Mouse (Mus musculus): ENCODE data around the gene Rnf227. TPM values are rescaled to one million over a fixed set of nuclear protein-coding genes. Genes with fewer than 3 reads are reported as not detected.

Rnf227 gene
- polyA plus RNA-seq, 1 experiment from 2014 or later, result 7.9 TPM

DNA sequence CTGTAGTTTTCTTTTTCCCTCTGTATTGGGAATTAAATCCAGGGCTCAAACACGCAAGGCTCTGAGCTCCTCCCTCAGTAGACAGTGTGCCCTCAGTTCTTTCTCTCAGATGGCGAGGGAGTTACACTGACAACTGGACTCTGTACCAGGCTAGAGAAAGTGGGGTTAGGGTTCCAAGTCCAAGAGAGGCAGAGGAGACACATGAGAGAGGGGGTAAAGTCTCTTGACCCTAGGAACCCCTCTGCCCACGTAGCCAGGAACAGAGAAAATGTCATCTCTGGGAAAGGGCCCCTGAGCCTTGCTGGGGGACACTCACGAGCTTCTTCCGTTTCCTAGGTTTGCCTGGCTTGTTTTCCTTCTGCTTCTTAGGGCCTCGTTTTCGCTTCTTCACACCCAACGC lies 24.1 kb downstream of the Rnf227 start:
- no peaks in the 10 kb centered on the region for H3K9me3 ChIP-seq (ENCODE audit: control insufficient read depth)
- TF ChIP-seq CTCF (IDR thresholded peaks at IDR 0.05; ENCODE audit: low read depth), result no peak
- no peaks in the 10 kb centered on the region for H3K27me3 ChIP-seq (replicated peaks; ENCODE audit: control insufficient read depth, insufficient read depth, low read length)
- H3K4me1 ChIP-seq (replicated peaks; ENCODE audit: control insufficient read depth, insufficient read depth, low read length), result peaks cover 22% of the 10 kb centered on the region
- peaks cover 31% of the 10 kb centered on the region for H3K36me3 ChIP-seq (ENCODE audit: control insufficient read depth, insufficient read depth)
- peak overlapping the region; percentile 99 for H3K27ac ChIP-seq (ENCODE audit: low read depth, low read length)
- 0 out of 2 replicates have a peak overlapping the region, but pooled peaks have one; percentile 12 for H3K4me3 ChIP-seq (ENCODE audit: low read depth, low read length)
- peak; percentile 41 for ATAC-seq
- H3K9ac ChIP-seq (ENCODE audit: low read depth, low read length), result 0 out of 2 replicates have a peak overlapping the region, but pooled peaks have one; percentile 12
- 23% methylated on average over 8 of the region's 8 CpGs for WGBS
- H3K4me2 ChIP-seq (replicated peaks; ENCODE audit: low read depth), result peak overlapping the region; percentile 95

DNA sequence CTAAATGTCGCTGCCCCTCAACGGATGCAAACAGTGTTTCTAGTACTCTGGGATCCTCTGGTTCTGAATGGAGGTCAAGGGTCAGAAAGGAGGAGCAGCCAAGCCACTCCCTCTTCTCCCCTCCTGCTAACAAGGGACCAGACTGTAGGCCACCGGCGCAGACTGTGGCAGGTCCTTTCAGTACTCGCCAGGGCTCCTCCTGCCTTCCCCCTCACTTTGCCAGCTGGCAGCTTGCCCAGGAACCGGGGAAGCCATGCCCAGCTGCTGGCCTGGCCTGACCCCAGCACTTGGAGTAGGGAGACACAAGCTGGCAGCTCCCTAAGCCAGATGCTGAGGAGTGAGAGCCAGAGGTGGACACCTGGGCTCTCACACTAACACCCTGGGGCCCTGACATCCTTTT lies 24.6 kb downstream of the Rnf227 start:
- Histone ChIP-seq H3K4me2 (replicated peaks; ENCODE audit: low read depth) (peak overlapping the region; percentile 95), H3K27ac (ENCODE audit: low read depth, low read length) (peak overlapping the region; percentile 99), H3K4me3 (ENCODE audit: low read depth, low read length) (no peak overlapping the region), H3K27me3 (replicated peaks; ENCODE audit: control insufficient read depth, insufficient read depth, low read length) (no peaks in the 10 kb centered on the region), H3K4me1 (replicated peaks; ENCODE audit: control insufficient read depth, insufficient read depth, low read length) (peaks cover 22% of the 10 kb centered on the region), H3K36me3 (ENCODE audit: control insufficient read depth, insufficient read depth) (peaks cover 26% of the 10 kb centered on the region), H3K9ac (ENCODE audit: low read depth, low read length) (0 out of 2 replicates have a peak overlapping the region, but pooled peaks have one; percentile 12), H3K9me3 (ENCODE audit: control insufficient read depth) (no peaks in the 10 kb centered on the region)
- 5% methylated on average over 6 of the region's 6 CpGs for WGBS
- TF ChIP-seq CTCF (IDR thresholded peaks at IDR 0.05; ENCODE audit: low read depth), result peak; percentile 15; the same call in 1 of the 2 replicates
- ATAC-seq, result peak; percentile 69

DNA sequence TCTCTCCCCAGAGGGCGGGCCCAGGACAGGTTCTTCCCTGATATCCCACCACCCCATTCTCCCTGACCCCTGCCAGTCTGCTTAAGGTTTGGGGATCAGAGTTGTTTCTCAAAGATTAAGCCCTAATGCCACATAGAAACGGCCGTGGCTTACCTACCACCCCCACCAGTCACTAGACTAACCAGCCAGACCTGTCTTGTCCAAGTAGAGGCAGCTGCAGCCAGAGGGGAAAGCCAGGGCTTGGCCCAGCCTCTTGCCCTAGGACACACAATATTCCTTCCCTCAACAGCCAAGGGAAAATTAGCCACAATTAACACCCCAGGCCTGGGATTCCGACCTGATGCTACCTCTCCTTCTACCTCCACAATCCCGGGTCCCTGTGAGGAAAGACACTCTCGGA lies 25.5 kb downstream of the Rnf227 start:
- H3K4me1 ChIP-seq (replicated peaks; ENCODE audit: control insufficient read depth, insufficient read depth, low read length), result peaks cover 22% of the 10 kb centered on the region
- peaks cover 18% of the 10 kb centered on the region for H3K36me3 ChIP-seq (ENCODE audit: control insufficient read depth, insufficient read depth)
- H3K9me3 ChIP-seq (ENCODE audit: control insufficient read depth), result no peaks in the 10 kb centered on the region
- peak overlapping the region; percentile 95 for H3K4me2 ChIP-seq (replicated peaks; ENCODE audit: low read depth)
- TF ChIP-seq CTCF (IDR thresholded peaks at IDR 0.05; ENCODE audit: low read depth), result no peak
- ATAC-seq, result no peak
- H3K9ac ChIP-seq (ENCODE audit: low read depth, low read length), result peak overlapping the region; percentile 63
- 16% methylated on average over 6 of the region's 6 CpGs for WGBS
- no peaks in the 10 kb centered on the region for H3K27me3 ChIP-seq (replicated peaks; ENCODE audit: control insufficient read depth, insufficient read depth, low read length)
- peak overlapping the region; percentile 96 for H3K4me3 ChIP-seq (ENCODE audit: low read depth, low read length)
- H3K27ac ChIP-seq (ENCODE audit: low read depth, low read length), result peak overlapping the region; percentile 99

DNA sequence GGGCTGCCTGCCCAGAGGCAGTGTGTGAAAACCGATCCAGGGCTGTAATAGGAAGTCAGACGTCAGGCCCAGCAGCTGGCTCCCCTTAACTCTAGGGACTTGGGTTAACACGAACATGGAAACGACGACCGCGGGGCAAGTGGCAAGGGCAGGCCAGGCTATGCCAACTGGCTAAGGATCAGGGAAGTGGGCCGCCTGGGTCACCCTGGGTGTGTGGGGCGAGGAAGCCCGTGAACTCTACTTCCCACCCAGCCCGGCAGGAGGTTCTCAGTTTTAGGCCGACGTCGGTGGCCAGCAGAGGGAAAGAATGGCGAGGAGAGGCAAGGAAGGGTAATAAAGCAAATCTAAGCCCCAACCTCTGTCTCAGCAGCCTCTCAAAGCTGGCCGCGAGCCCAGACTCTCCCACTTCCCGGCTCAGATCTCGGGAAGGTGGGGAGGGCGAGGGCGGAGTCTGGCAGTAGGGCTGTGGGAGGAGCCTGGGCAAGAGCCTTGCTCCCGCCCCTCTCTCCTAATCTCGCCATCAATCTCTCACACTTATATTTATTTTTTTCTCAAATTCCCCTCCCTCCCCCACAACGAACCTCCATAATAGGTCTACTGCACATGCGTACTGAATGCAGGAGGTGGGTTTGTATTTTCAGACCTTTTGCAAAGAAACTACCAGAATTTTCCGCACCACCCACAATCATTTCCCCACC lies 26.0 kb downstream of the Rnf227 start:
- peak; percentile 46 for TF ChIP-seq CTCF (IDR thresholded peaks at IDR 0.05; ENCODE audit: low read depth)
- WGBS, result under 1% methylated on average over 26 of the region's 26 CpGs
- Histone ChIP-seq H3K4me1 (replicated peaks; ENCODE audit: control insufficient read depth, insufficient read depth, low read length) (peaks cover 24% of the 10 kb centered on the region), H3K36me3 (ENCODE audit: control insufficient read depth, insufficient read depth) (peaks cover 12% of the 10 kb centered on the region), H3K9ac (ENCODE audit: low read depth, low read length) (peak overlapping the region; percentile 63), H3K4me3 (ENCODE audit: low read depth, low read length) (peak overlapping the region; percentile 96), H3K27ac (ENCODE audit: low read depth, low read length) (peak overlapping the region; percentile 99), H3K4me2 (replicated peaks; ENCODE audit: low read depth) (peak overlapping the region; percentile 95), H3K9me3 (ENCODE audit: control insufficient read depth) (no peaks in the 10 kb centered on the region), H3K27me3 (replicated peaks; ENCODE audit: control insufficient read depth, insufficient read depth, low read length) (no peaks in the 10 kb centered on the region)
- ATAC-seq, result peak; percentile 75

DNA sequence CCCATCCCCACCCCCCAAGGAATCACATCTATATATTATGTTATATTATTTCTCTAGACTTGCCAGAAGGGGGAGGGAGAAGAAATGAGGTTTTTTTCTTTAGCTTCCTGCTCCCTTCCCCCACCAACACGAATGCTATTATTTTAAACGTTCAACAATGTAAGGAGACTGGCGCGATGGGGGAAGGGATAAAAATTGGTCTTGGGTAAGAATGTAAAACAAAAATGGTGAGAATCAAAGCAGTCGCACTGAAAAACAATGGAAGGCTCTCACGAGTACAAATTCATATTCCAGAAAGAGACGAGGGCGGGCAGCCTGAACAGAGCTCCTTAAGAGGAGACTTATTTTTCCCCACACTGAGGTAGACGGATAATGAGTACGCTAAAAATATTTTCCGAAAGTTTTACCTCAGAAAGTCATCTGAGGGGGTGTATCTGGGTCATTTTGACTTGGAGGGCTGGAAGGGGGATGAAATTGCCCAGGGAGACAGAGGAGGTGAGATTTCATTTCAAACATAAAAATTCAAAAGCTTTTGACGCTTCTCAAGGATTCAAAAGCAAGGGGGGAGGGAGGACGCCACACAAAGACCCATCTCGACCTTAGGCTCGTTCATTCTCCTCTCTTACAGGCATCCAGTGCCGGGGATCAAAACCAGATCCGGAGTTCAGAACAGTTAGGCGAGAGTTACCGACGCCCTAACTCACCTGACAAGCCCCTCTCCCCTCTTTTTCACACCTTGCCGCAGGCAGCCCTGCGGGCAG lies 26.8 kb downstream of the Rnf227 start:
- Histone ChIP-seq H3K4me3 (ENCODE audit: low read depth, low read length) (peak overlapping the region; percentile 96), H3K4me1 (replicated peaks; ENCODE audit: control insufficient read depth, insufficient read depth, low read length) (peaks cover 29% of the 10 kb centered on the region), H3K9me3 (ENCODE audit: control insufficient read depth) (no peaks in the 10 kb centered on the region), H3K27ac (ENCODE audit: low read depth, low read length) (peak overlapping the region; percentile 99), H3K4me2 (replicated peaks; ENCODE audit: low read depth) (peak overlapping the region; percentile 95), H3K9ac (ENCODE audit: low read depth, low read length) (peak overlapping the region; percentile 97), H3K36me3 (ENCODE audit: control insufficient read depth, insufficient read depth) (peaks cover 5% of the 10 kb centered on the region), H3K27me3 (replicated peaks; ENCODE audit: control insufficient read depth, insufficient read depth, low read length) (no peaks in the 10 kb centered on the region)
- ATAC-seq, result no peak
- under 1% methylated on average over 22 of the region's 22 CpGs for whole genome bisulfite sequencing
- TF ChIP-seq CTCF (IDR thresholded peaks at IDR 0.05; ENCODE audit: low read depth), result peak; percentile 12; the same call in 1 of the 2 replicates
